Mouse (Mus musculus) forebrain, postnatal 0 days (tissue): Measurements from ENCODE around the gene Crybg2. TPM values are rescaled to one million over a fixed set of nuclear protein-coding genes. Genes with fewer than 3 reads are reported as not detected.

ENCODE experiments used
- ATAC-seq: fragments of 200-750 bp; cut with Nextera tagmentation; 2 replicates; pipeline ENCODE4 v1.8.0; 2017; ENCODE audit warnings: mild to moderate bottlenecking, moderate library complexity
- DNase-seq: peaks from one replicate; pipeline ENCODE4 v3.0.0-alpha.2; 2015
- H3K27ac ChIP-seq: fragments of 300-500 bp; sonication (generic); 2 replicates; pipeline ENCODE4 v1.5.1; 2014; ENCODE audit warnings: low read depth, mild to moderate bottlenecking, antibody characterized with exemption, low read length, moderate library complexity, mixed read lengths
- H3K27me3 ChIP-seq: fragments of 300-500 bp; sonication (generic); 2 replicates; pipeline ENCODE4 v1.6.1; 2014; ENCODE audit warnings: mild to moderate bottlenecking, low read length, mixed read lengths; ENCODE audit not compliant: insufficient read depth
- H3K36me3 ChIP-seq: fragments of 300-500 bp; sonication (generic); 2 replicates; pipeline ENCODE4 v1.6.1; 2014; ENCODE audit warnings: mild to moderate bottlenecking, moderate library complexity; ENCODE audit not compliant: insufficient read depth
- H3K4me1 ChIP-seq: fragments of 300-500 bp; sonication (generic); 2 replicates; pipeline ENCODE4 v1.6.1; 2014; ENCODE audit warnings: antibody characterized with exemption; ENCODE audit not compliant: insufficient read depth
- H3K4me2 ChIP-seq: fragments of 300-500 bp; sonication (generic); 2 replicates; pipeline ENCODE4 v1.6.1; 2014; ENCODE audit warnings: low read depth, mild to moderate bottlenecking, moderate library complexity
- H3K4me3 ChIP-seq: fragments of 300-500 bp; sonication (generic); 2 replicates; pipeline ENCODE4 v1.5.1; 2014; ENCODE audit warnings: low read depth, low read length, mixed read lengths
- H3K9ac ChIP-seq: fragments of 300-500 bp; sonication (generic); 2 replicates; pipeline ENCODE4 v1.6.1; 2014; ENCODE audit warnings: mild to moderate bottlenecking
- H3K9me3 ChIP-seq: fragments of 300-500 bp; sonication (generic); 2 replicates; pipeline ENCODE4 v1.6.1; 2016; ENCODE audit warnings: low read length
- CTCF ChIP-seq: sonication (generic); IDR thresholded peaks from 2 replicates; pipeline ENCODE4 v1.5.1; 2016; ENCODE audit warnings: antibody characterized with exemption, control low read depth, low read depth
- WGBS: fragments of 180-500 bp; shearing (Covaris S2); extraction: QIAGEN DNeasy Blood & Tissue Kit; methylation state at CpG from one replicate; pipeline ENCODE4 v1.1.7; 2014; 5-methylcytosine and 5-hydroxymethylcytosine counted together
- polyA plus RNA-seq: library from polyadenylated mRNA; unstranded; fragments of >200 nt; fragmentation: Nextera tagmentation; extraction: Ambion mirVana; gene quantifications from 2 replicates; pipeline ENCODE4 v1.2.1, GENCODE M21; 2015
- total RNA-seq: library from RNA; depleted of rRNA; stranded (reverse); fragments of >200 nt; gene quantifications from 2 replicates; pipeline ENCODE4 v1.2.3, GENCODE M21; 2014

Gene Crybg2
- total and polyA plus RNA-seq, 2 experiments from 2014 or later = 3.4 to 4.5 TPM

GRCm38 (mm10) chr4:134121571-134121970, 61.0 kb downstream of the Crybg2 start:
- Histone ChIP-seq H3K9ac (no peak overlapping the region), H3K4me2 (no peak overlapping the region), H3K36me3 (no peaks in the 10 kb centered on the region), H3K27me3 (no peaks in the 10 kb centered on the region), H3K4me1 (no peaks in the 10 kb centered on the region), H3K4me3 (no peak overlapping the region), H3K9me3 (no peaks in the 10 kb centered on the region), H3K27ac (no peak overlapping the region)
- 49% methylated on average over 4 of the region's 4 CpGs for WGBS
- no peak for TF ChIP-seq CTCF
- no peak for ATAC-seq
- no peak for DNase-seq

DNA sequence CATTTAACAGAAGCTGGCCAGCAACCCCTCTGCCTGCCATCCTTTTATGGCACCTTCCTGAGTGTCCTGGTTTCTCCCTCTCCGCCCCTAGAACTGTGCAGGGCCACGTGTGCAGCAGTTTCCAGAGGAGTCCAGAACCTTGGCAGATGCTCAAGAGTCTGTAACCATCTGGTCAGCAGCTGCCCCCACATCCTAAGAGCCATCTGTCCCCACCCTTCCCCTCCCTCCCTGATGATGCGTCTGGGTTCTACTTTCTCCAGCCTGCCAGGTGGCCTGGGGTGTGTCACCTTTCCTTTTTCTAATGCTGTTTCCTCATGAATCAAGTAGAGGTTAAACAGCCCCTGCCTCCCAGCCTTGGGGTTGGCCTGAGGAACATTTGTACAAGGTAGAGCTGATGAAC, 61.7 kb downstream of the Crybg2 start:
- no peak for DNase-seq
- no peak overlapping the region for H3K4me3 ChIP-seq
- no peak overlapping the region for H3K9ac ChIP-seq
- no peak overlapping the region for H3K4me2 ChIP-seq
- H3K36me3 ChIP-seq = no peaks in the 10 kb centered on the region
- TF ChIP-seq CTCF = no peak
- peaks cover 5% of the 10 kb centered on the region; the same call in 1 of the 2 replicates for H3K4me1 ChIP-seq
- H3K27me3 ChIP-seq = no peaks in the 10 kb centered on the region
- no peaks in the 10 kb centered on the region for H3K9me3 ChIP-seq
- 69% methylated on average over 3 of the region's 3 CpGs for WGBS
- ATAC-seq = no peak
- H3K27ac ChIP-seq = no peak overlapping the region

- H3K4me2 ChIP-seq = no peak overlapping the region
- H3K4me1 ChIP-seq = peaks cover 13% of the 10 kb centered on the region
- no peaks in the 10 kb centered on the region for H3K27me3 ChIP-seq
- DNase-seq (no peak), ATAC-seq (no peak)
- no peak overlapping the region for H3K4me3 ChIP-seq
- H3K36me3 ChIP-seq = no peaks in the 10 kb centered on the region
- no peaks in the 10 kb centered on the region for H3K9me3 ChIP-seq
- TF ChIP-seq CTCF = no peak
- 93% methylated on average over 6 of the region's 6 CpGs for WGBS
- no peak overlapping the region for H3K27ac ChIP-seq
- H3K9ac ChIP-seq = no peak overlapping the region
Observed at GRCm38 (mm10) chr4:134123147-134123546, 62.5 kb downstream of the Crybg2 start.

DNA sequence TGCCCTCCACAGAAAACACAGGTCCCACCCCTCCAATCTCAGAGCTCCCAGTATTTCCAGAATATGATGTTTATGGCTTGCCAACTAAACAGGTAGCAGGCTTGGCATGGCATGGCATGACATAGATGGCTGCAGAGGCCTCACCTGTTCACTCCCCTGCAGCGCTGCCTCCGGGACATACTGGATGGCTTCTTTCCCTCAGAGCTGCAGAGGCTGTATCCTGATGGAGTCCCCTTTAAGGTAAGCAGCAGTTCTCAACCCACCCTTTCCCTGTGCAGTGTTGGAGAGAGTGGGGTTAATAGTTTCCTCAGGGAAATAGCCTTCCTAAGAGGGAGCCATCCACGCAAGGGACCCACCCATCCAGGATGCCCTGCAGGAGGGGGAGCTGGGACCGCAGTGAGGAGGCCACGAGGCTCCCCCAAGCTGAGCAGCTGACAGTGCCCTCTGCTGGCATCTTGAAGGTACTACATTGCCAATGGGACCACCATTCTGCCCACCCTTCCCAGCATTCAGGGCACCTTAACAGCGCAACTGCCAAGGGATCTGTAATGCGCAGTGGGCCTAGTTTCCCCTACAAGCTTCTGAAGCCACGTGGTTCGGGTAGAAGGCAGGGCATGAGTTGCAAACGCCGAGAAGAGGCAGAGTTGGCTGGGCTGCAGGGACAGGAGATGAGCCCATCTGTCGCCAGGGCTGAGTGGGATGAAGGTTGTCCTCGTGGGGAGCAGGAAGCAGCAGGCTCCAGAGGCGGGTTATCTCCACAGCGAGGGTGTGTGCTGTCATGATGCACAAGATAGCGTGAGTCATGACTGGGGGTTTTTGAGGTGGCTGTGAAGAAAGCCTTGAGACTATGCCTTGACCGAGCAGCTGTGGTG, 63.3 kb downstream of the Crybg2 start:
- H3K9me3 ChIP-seq = no peaks in the 10 kb centered on the region
- no peak overlapping the region for H3K27ac ChIP-seq
- H3K36me3 ChIP-seq = no peaks in the 10 kb centered on the region
- H3K9ac ChIP-seq = no peak overlapping the region
- no peaks in the 10 kb centered on the region for H3K27me3 ChIP-seq
- WGBS = 26% methylated on average over 17 of the region's 17 CpGs
- peaks cover 13% of the 10 kb centered on the region for H3K4me1 ChIP-seq
- DNase-seq = peak; percentile 78
- ATAC-seq = peak; percentile 40
- peak overlapping the region; percentile 19; the same call in 1 of the 2 replicates for H3K4me2 ChIP-seq
- H3K4me3 ChIP-seq = no peak overlapping the region
- peak; percentile 97 for TF ChIP-seq CTCF

DNA sequence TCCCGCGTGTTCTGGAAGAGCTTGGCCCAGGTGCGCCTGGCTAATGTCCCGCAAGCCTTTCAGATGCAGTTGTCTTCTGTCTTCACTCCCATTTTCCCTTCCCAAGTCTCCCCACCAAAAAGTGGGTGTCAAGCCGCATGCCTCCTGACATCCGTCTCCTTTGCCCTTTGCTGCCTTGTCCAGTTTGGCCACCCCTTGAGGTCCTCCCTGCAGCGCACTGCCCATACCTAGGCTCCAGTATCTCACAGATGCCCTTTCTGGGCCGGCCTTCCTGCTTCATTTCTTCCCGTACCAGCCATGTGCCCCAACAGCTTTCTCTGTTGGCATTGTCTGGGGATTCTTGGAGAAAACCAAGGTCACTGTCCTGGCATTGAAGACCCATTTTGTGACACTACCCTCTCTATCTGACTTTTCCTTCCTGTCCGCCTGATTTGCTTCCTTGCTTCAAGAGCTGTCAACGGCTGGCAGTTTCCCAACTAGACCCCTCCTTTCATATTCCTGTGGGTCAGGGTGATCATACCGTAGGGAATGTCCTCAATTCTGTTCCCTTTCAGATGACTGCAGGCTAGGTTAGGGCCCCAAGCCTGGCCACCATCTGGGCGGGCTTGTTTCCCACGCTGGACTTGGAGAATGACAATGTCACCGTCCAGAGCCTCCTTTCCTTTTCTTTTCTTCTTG, 64.9 kb downstream of the Crybg2 start:
- WGBS = 88% methylated on average over 15 of the region's 15 CpGs
- H3K4me2 ChIP-seq = no peak overlapping the region

DNA sequence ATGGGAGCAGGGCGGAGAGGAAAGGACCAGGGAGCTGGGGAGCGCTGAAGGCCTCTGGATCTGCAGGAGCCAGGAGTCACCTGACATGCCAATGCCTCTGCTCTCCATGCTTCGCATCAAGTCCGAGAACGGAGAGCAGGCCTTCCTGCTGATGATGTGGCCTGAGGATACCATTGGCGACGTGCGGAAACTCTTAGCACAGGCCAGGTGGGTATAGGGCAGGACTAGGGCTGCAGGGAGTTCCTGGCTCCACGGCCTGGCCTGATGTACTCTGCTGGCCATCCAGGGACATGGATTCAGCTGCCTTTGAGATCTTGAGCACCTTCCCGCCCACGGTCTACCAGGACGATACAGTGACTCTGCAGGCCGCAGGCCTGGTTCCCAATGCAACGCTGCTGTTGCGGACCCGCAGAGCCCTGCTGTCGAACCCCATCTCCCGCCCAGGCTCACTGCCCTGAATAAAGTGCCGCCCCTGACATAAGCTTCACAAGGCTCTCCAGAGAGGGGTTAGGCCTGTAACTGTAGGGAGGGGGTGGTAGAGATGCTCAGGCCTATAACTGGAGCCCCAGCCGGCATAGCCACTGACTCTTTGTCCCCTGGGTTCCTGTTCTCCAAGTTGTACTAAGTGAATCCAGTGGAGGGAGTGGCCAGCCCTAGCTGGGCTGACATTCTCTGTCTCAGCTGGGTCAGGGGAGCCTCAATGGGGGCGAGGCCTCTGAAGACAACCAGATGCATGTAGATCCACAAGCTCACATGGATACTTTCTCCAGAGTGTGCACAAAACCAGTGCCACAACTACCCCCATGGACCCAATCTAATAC, 65.9 kb downstream of the Crybg2 start:
- Histone ChIP-seq H3K4me1 (peaks cover 15% of the 10 kb centered on the region), H3K36me3 (no peaks in the 10 kb centered on the region), H3K4me2 (no peak overlapping the region), H3K27me3 (no peaks in the 10 kb centered on the region), H3K27ac (no peak overlapping the region), H3K4me3 (no peak overlapping the region), H3K9me3 (no peaks in the 10 kb centered on the region), H3K9ac (no peak overlapping the region)
- DNase-seq = no peak
- no peak for ATAC-seq
- 87% methylated on average over 21 of the region's 21 CpGs for WGBS
- no peak for TF ChIP-seq CTCF

More for the DNA sequence above, 64.9 kb downstream of the Crybg2 start:
- H3K27me3 ChIP-seq = no peaks in the 10 kb centered on the region
- ATAC-seq (no peak), DNase-seq (no peak)
- H3K9ac ChIP-seq = no peak overlapping the region
- H3K4me1 ChIP-seq = peaks cover 15% of the 10 kb centered on the region
- TF ChIP-seq CTCF = no peak
- no peaks in the 10 kb centered on the region for H3K36me3 ChIP-seq
- H3K27ac ChIP-seq = no peak overlapping the region
- no peak overlapping the region for H3K4me3 ChIP-seq
- no peaks in the 10 kb centered on the region for H3K9me3 ChIP-seq
